Mouse (Mus musculus): Measurements from ENCODE around the gene Ifnab. TPM values are rescaled to one million over a fixed set of nuclear protein-coding genes. Genes with fewer than 3 reads are reported as not detected.

Ifnab gene
- polyA plus RNA-seq, 1 experiment from 2014 or later: not detected

DNA sequence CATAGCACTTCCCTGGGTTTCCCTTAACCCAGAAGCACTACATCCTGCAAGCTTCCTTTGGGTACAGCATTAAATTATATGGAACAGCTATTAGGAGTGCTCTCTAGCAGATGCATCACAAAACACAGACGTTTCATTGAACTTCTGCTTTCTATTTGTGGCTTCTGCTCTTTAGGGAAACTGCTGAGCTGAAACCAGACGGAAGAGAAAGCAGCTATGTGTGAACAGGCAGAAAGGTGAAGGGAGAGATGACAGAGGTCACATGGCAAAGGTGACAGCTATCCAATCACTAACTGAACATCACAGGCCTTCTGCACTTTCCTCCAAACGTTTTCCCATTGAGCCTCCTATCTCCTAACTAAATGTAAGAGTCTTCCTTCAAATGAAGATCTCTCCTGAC lies 14.8 kb upstream of the Ifnab start:
- Histone ChIP-seq H3K9me3 (no peaks in the 10 kb centered on the region), H3K4me1 (no peaks in the 10 kb centered on the region), H3K27me3 (replicated peaks) (no peaks in the 10 kb centered on the region), H3K27ac (replicated peaks) (no peak overlapping the region), H3K36me3 (peaks cover 5% of the 10 kb centered on the region; the same call in 1 of the 2 replicates), H3K9ac (no peak overlapping the region), H3K4me2 (no peak overlapping the region), H3K4me3 (no peak overlapping the region)
- ATAC-seq (ENCODE audit: extremely low read depth, insufficient number of reproducible peaks, low FRiP score, low TSS enrichment): no peak
- WGBS: 31% methylated on average over 3 of the region's 3 CpGs

DNA sequence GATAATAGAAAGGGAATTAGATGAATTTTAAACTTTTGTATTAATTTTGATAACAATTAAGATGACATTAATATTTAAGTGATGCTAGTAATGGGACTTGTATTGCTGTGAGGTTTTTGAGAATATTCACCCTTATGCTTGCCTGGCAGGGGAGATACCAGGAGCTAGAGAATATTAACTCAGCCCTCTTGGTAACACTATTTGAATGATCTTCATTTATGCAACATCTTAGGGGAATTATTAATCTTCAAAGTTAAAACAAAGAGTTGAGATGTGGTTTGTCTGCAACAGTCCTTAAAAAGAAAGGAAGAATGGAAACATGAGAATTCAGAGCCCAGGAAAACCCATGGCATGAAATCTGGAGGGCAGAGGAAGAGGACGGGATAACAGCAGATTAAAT lies 8.1 kb upstream of the Ifnab start:
- Histone ChIP-seq H3K9ac (no peak overlapping the region), H3K27me3 (replicated peaks) (0 out of 2 replicates have a peak, but pooled peaks cover 10% of the 10 kb centered on the region), H3K4me1 (no peaks in the 10 kb centered on the region), H3K27ac (replicated peaks) (no peak overlapping the region), H3K4me2 (no peak overlapping the region), H3K36me3 (no peaks in the 10 kb centered on the region), H3K4me3 (no peak overlapping the region), H3K9me3 (no peaks in the 10 kb centered on the region)
- WGBS: 79% methylated on average over 1 of the region's 1 CpGs
- no peak for ATAC-seq (ENCODE audit: extremely low read depth, insufficient number of reproducible peaks, low FRiP score, low TSS enrichment)

DNA sequence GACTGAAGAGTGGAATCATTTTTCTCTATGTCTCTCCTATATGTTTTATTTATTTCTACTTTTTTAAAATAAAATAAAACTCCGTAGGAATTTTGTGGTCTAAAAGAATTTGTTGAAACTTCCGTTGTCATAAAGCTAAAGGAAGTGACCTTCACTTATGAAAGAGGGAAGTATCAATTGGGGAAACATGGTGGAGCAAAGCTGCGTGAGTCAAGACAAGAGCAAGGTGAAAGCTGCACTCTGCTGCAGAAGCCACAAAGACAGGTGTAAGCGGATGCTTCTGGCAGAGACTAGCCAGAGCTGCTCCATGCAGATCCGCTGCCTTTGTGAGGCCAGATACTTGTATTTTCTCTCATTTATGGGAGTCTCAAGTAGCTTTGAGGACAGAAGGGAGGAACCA lies 7.6 kb upstream of the Ifnab start:
- Histone ChIP-seq H3K36me3 (no peaks in the 10 kb centered on the region), H3K9ac (no peak overlapping the region), H3K9me3 (no peaks in the 10 kb centered on the region), H3K4me3 (no peak overlapping the region), H3K4me2 (no peak overlapping the region), H3K27ac (replicated peaks) (no peak overlapping the region), H3K27me3 (replicated peaks) (peaks cover 10% of the 10 kb centered on the region; the same call in 1 of the 2 replicates), H3K4me1 (no peaks in the 10 kb centered on the region)
- ATAC-seq (ENCODE audit: extremely low read depth, insufficient number of reproducible peaks, low FRiP score, low TSS enrichment): no peak
- 72% methylated on average over 5 of the region's 5 CpGs for WGBS

DNA sequence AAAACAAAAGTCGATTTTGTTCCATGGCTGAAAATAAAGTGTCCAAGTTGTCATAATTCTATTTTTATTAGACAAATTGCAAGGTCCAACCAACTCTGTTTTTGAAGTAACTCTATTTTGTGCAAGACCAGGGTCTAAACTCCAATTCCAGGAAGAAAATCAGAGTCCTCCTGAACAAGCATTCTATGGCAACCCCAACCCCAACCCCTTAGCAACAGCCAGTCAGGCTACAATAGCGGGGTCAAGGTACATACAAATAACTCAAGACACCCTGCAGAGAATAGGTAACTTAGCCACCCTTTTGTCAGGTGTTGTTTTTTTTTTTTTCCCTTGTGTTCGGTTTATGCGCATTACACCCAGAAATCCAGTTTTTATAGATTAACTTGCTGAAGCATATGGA lies 6.6 kb upstream of the Ifnab start:
- Histone ChIP-seq H3K9ac (no peak overlapping the region), H3K4me2 (no peak overlapping the region), H3K27ac (replicated peaks) (no peak overlapping the region), H3K4me1 (no peaks in the 10 kb centered on the region), H3K4me3 (no peak overlapping the region), H3K9me3 (no peaks in the 10 kb centered on the region), H3K36me3 (no peaks in the 10 kb centered on the region), H3K27me3 (replicated peaks) (peaks cover 10% of the 10 kb centered on the region; the same call in 1 of the 2 replicates)
- 75% methylated on average over 4 of the region's 4 CpGs for WGBS
- ATAC-seq (ENCODE audit: extremely low read depth, insufficient number of reproducible peaks, low FRiP score, low TSS enrichment): no peak

DNA sequence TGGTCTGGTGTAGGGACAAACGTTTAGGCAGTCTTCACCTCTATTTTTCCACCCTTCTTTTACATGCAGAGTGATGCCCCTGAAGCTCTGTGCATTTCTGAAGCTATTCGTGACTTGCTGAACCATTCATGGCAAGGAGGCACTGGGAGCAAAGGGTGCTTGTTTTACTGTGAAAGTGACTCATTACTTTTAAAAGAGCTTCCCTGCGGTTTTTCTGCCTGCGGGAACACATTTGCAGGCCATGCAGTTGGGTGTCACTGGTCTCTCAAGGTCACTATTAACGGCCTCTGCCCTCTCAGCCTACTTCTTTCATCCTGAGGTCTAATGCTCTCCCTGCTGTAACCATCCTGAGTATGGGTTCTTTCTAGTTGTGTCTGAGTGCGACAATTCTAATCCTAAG lies 5.9 kb upstream of the Ifnab start:
- Histone ChIP-seq H3K4me3 (no peak overlapping the region), H3K4me1 (no peaks in the 10 kb centered on the region), H3K9ac (no peak overlapping the region), H3K27me3 (replicated peaks) (peaks cover 12% of the 10 kb centered on the region; the same call in 1 of the 2 replicates), H3K27ac (replicated peaks) (no peak overlapping the region), H3K9me3 (no peaks in the 10 kb centered on the region), H3K36me3 (no peaks in the 10 kb centered on the region), H3K4me2 (no peak overlapping the region)
- no peak for ATAC-seq (ENCODE audit: extremely low read depth, insufficient number of reproducible peaks, low FRiP score, low TSS enrichment)
- WGBS: 59% methylated on average over 6 of the region's 6 CpGs

DNA sequence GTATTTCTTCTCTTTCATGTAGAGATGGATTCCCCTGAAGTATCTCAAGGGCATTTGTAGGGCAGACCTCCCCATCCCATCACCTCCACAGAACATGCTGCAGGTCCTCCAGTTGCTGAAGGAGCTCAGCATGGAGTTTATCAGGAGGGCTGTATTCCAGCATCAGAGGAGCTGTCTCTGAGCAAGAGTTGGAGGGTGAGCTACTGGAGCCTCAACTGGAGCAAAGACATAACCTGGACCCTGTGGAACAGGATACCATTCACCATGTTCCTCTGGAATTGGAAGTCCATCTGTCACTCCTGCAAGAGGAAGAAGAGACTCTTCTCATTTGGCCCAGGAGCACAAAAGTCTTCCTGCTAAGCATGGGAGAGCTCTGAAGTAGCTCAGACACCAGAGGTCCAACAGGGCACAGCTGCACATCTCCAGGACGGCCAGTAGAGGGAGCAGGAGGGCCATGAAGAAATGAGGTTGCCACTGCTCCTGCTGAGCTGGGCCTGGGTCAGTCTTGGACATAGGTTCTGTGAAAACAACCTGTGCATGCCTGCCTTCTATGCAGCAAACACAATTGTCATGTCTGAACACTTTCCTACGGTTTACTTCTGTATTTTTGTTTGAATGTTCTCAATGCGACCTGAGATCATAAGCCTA lies 5.2 kb upstream of the Ifnab start:
- no peak for ATAC-seq (ENCODE audit: extremely low read depth, insufficient number of reproducible peaks, low FRiP score, low TSS enrichment)
- WGBS: 20% methylated on average over 3 of the region's 3 CpGs

DNA sequence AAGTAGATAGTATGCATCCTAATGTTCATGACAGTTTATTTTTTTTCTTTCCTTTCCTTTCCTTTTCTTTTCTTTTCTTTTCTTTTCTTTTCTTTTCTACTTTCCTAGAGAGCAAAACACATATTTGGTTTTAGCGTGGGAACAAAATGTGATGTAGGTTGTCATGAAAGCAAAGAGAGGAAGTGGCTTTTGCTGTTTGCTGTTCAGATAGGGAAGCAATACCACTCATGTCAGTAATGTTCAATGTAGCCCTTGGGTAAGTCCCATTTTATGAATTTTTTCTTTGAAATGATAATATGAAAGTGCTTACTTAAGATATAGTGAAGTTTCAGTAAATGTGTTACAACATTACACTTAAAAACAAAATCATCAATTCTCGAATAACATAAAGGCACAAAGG lies 2.2 kb upstream of the Ifnab start:
- H3K27me3 ChIP-seq (replicated peaks): peaks cover 14% of the 10 kb centered on the region; the same call in 1 of the 2 replicates
- 78% methylated on average over 2 of the region's 2 CpGs for WGBS
- H3K4me3 ChIP-seq: no peak overlapping the region
- no peaks in the 10 kb centered on the region for H3K36me3 ChIP-seq
- no peak overlapping the region for H3K27ac ChIP-seq (replicated peaks)
- H3K9me3 ChIP-seq: no peaks in the 10 kb centered on the region
- no peak overlapping the region for H3K9ac ChIP-seq
- no peak for ATAC-seq (ENCODE audit: extremely low read depth, insufficient number of reproducible peaks, low FRiP score, low TSS enrichment)
- no peak overlapping the region for H3K4me2 ChIP-seq
- H3K4me1 ChIP-seq: no peaks in the 10 kb centered on the region

More for the DNA sequence above, 5.2 kb upstream of the Ifnab start:
- H3K9me3 ChIP-seq: no peaks in the 10 kb centered on the region
- H3K4me3 ChIP-seq: no peak overlapping the region
- no peak overlapping the region for H3K27ac ChIP-seq (replicated peaks)
- peaks cover 14% of the 10 kb centered on the region; the same call in 1 of the 2 replicates for H3K27me3 ChIP-seq (replicated peaks)
- no peak overlapping the region for H3K4me2 ChIP-seq
- no peak overlapping the region for H3K9ac ChIP-seq
- no peaks in the 10 kb centered on the region for H3K36me3 ChIP-seq
- no peaks in the 10 kb centered on the region for H3K4me1 ChIP-seq

DNA sequence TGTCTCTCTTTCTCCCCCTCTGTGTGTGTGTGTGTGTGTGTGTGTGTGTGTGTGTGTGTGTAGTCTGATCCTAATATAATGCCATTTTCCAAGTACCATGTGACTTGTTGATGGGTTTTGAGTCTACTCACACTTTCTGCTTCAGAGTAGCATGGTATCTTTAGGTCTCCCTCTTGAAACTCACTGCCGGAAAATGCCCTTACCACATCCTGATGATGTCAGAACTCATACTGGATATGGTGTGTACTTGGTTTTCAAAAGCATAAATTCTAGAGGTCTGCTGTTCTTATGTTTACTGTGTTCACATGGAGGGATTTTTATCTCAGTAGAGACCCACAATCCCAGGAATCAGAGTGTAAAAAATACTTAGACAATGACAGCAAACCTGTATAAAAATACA lies 1.4 kb upstream of the Ifnab start:
- Histone ChIP-seq H3K4me3 (no peak overlapping the region), H3K9me3 (no peaks in the 10 kb centered on the region), H3K36me3 (no peaks in the 10 kb centered on the region), H3K27ac (replicated peaks) (no peak overlapping the region), H3K9ac (no peak overlapping the region), H3K4me2 (no peak overlapping the region), H3K4me1 (no peaks in the 10 kb centered on the region), H3K27me3 (replicated peaks) (peaks cover 14% of the 10 kb centered on the region; the same call in 1 of the 2 replicates)
- WGBS: 46% methylated on average over 1 of the region's 1 CpGs
- ATAC-seq (ENCODE audit: extremely low read depth, insufficient number of reproducible peaks, low FRiP score, low TSS enrichment): no peak

DNA sequence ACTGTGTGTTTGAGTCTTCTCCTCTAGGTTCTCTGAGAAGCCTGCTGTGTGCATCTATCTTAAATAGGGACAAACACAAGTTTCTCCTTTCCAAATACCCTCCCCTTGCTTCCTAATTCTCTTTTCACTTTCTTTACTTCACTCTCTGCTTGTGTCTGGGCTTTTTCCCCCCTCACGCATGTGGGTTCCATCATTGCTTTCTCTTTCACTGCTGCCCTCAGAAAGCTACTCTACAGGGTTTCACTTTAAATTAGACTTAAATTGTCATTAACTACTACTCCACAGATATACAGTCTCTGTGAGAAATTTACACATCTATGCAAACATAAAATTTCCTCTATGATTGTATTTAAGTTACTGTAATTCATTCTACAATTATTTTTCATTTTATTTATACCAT lies 7.3 kb downstream of the Ifnab start, which contains the start of gene Ifna2:
TSS of gene Ifna2 (minus strand) at position 101 of the 400 bp plus-strand sequence.
- Histone ChIP-seq H3K4me1 (no peaks in the 10 kb centered on the region), H3K9ac (no peak within 1 kb of the TSS), H3K36me3 (no peaks in the 10 kb centered on the region), H3K27me3 (replicated peaks) (no peaks in the 10 kb centered on the region), H3K9me3 (no peaks in the 10 kb centered on the region), H3K4me3 (no peak within 1 kb of the TSS), H3K4me2 (no peak within 1 kb of the TSS), H3K27ac (replicated peaks) (no peak within 1 kb of the TSS)
- 73% methylated on average over 1 of the region's 1 CpGs for WGBS
- no peak for ATAC-seq (ENCODE audit: extremely low read depth, insufficient number of reproducible peaks, low FRiP score, low TSS enrichment)

DNA sequence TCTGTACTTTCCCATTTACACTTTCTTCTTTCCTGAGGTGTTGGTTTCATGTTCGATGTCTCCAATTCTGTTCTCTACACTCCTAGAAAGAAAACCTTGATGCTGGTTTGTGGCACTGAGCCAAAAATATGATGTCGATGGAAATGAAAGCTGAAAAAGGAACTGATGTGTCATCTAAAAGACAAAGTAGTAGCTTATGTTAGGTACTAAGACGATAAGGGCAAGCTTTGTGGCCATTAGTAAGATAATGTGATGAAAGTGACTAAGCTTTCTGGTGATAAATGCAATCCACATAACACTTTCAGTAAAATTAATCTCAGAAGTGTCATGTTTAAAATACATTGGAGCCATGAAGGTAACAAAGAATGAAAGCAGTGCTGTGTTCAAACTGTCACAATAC lies 9.8 kb downstream of the Ifnab start:
- WGBS: 44% methylated on average over 3 of the region's 3 CpGs
- Histone ChIP-seq H3K9me3 (no peaks in the 10 kb centered on the region), H3K4me2 (no peak overlapping the region), H3K27ac (replicated peaks) (no peak overlapping the region), H3K27me3 (replicated peaks) (no peaks in the 10 kb centered on the region), H3K4me1 (no peaks in the 10 kb centered on the region), H3K4me3 (no peak overlapping the region), H3K9ac (no peak overlapping the region), H3K36me3 (no peaks in the 10 kb centered on the region)
- ATAC-seq (ENCODE audit: extremely low read depth, insufficient number of reproducible peaks, low FRiP score, low TSS enrichment): no peak

DNA sequence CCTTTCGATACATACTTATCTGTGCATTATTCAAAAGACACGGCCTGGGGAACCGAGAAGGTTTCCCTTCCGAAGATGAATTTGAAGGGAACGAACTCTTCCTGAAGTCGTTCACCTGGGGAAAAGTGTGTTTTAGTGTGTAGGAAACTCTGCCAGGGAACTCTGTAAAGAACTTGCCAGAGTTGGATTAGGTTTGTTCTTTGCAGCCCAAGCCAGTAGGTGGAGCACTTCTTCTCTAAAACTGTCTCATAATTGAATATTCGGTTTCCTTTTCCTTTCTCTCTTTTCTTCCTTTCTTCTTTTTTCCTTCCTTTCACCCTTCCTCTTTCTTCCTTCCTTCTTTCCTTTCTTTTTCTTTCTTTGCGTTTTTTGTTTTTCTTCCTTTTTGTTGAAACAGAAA lies 10.8 kb downstream of the Ifnab start:
- 35% methylated on average over 8 of the region's 8 CpGs for WGBS

DNA sequence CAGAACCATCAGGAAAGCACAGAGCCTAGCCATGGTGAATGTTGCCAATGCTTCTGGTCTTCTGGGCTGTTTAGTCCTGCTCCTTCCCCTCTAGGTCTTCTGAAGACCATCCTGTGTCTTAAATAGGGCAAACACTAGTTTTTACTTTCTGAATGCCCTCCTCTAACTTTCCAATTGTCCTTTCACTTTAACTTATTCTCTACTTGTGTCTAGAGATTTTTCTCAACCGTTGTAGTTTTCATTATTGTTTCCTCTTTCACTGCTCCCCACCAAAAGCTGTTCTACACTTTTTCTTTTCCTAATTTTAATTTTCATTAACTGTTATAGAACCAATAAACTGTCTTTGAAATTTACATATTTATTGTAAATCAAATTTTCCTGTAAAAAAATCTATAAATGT lies 14.3 kb downstream of the Ifnab start, which contains the start of gene Ifna16:
TSS of gene Ifna16 (minus strand) at position 101 of the 400 bp plus-strand sequence.
- Histone ChIP-seq H3K4me1 (no peaks in the 10 kb centered on the region), H3K4me2 (no peak within 1 kb of the TSS), H3K36me3 (no peaks in the 10 kb centered on the region), H3K4me3 (no peak within 1 kb of the TSS), H3K9me3 (no peaks in the 10 kb centered on the region), H3K27me3 (replicated peaks) (no peaks in the 10 kb centered on the region), H3K27ac (replicated peaks) (no peak within 1 kb of the TSS), H3K9ac (no peak within 1 kb of the TSS)
- ATAC-seq (ENCODE audit: extremely low read depth, insufficient number of reproducible peaks, low FRiP score, low TSS enrichment): no peak
- 64% methylated on average over 1 of the region's 1 CpGs for WGBS

More for the DNA sequence above, 10.8 kb downstream of the Ifnab start:
- H3K4me2 ChIP-seq: no peak overlapping the region
- no peaks in the 10 kb centered on the region for H3K9me3 ChIP-seq
- H3K27ac ChIP-seq (replicated peaks): no peak overlapping the region
- no peak overlapping the region for H3K4me3 ChIP-seq
- no peaks in the 10 kb centered on the region for H3K4me1 ChIP-seq
- H3K27me3 ChIP-seq (replicated peaks): no peaks in the 10 kb centered on the region
- no peak for ATAC-seq (ENCODE audit: extremely low read depth, insufficient number of reproducible peaks, low FRiP score, low TSS enrichment)
- no peak overlapping the region for H3K9ac ChIP-seq
- no peaks in the 10 kb centered on the region for H3K36me3 ChIP-seq
